Mouse (Mus musculus) stomach, postnatal 0 days (tissue): ENCODE data around the gene Cftr. TPM values are rescaled to one million over a fixed set of nuclear protein-coding genes. Genes with fewer than 3 reads are reported as not detected.

Experiments
- ATAC-seq: fragments of 200-750 bp; cut with Nextera tagmentation; 2 replicates; pipeline ENCODE4 v1.8.0; 2017; ENCODE audit not compliant: low FRiP score, low TSS enrichment
- DNase-seq: peaks from one replicate; pipeline ENCODE4 v3.0.0-alpha.2; 2016; ENCODE audit warnings: low spot score
- H3K27ac ChIP-seq: fragments of 300-500 bp; sonication (generic); replicated peaks from 2 replicates; pipeline ENCODE4 v1.5.1; 2014; ENCODE audit warnings: mild to moderate bottlenecking, control low read depth
- H3K27me3 ChIP-seq: fragments of 300-500 bp; sonication (generic); 2 replicates; pipeline ENCODE4 v1.6.1; 2014; ENCODE audit warnings: low read length; ENCODE audit not compliant: control insufficient read depth, insufficient read depth
- H3K36me3 ChIP-seq: fragments of 300-500 bp; sonication (generic); 2 replicates; pipeline ENCODE4 v1.6.1; 2014; ENCODE audit warnings: low read length, mixed read lengths; ENCODE audit not compliant: control insufficient read depth, insufficient read depth
- H3K4me1 ChIP-seq: fragments of 300-500 bp; sonication (generic); replicated peaks from 2 replicates; pipeline ENCODE4 v1.6.1; 2014; ENCODE audit warnings: antibody characterized with exemption; ENCODE audit not compliant: control insufficient read depth, insufficient read depth
- H3K4me2 ChIP-seq: fragments of 300-500 bp; sonication (generic); replicated peaks from 2 replicates; pipeline ENCODE4 v1.6.1; 2014; ENCODE audit warnings: low read depth, mild to moderate bottlenecking, control low read depth, moderate library complexity
- H3K4me3 ChIP-seq: fragments of 300-500 bp; sonication (generic); 2 replicates; pipeline ENCODE4 v1.5.1; 2014; ENCODE audit warnings: low read depth, low read length, control low read depth
- H3K9ac ChIP-seq: fragments of 300-500 bp; sonication (generic); 2 replicates; pipeline ENCODE4 v1.6.1; 2014; ENCODE audit warnings: mild to moderate bottlenecking, low read length, control low read depth, mixed read lengths
- H3K9me3 ChIP-seq: fragments of 300-500 bp; sonication (generic); 2 replicates; pipeline ENCODE4 v1.6.1; 2016; ENCODE audit warnings: low read length; ENCODE audit not compliant: control insufficient read depth
- CTCF ChIP-seq: IDR thresholded peaks from 2 replicates; pipeline ENCODE4 v1.5.1; 2016; ENCODE audit warnings: antibody characterized with exemption, low read depth, mild to moderate bottlenecking, moderate library complexity
- EP300 ChIP-seq: optimal IDR thresholded peaks from 2 replicates; pipeline ENCODE3; 2016; ENCODE audit warnings: antibody characterized with exemption
- whole genome bisulfite sequencing: fragments of 180-500 bp; shearing (Covaris S2); extraction: QIAGEN DNeasy Blood & Tissue Kit; methylation state at CpG from one replicate; pipeline ENCODE4 v1.1.7; 2014; 5-methylcytosine and 5-hydroxymethylcytosine counted together
- polyA plus RNA-seq: library from polyadenylated mRNA; unstranded; fragments of >200 nt; fragmentation: Nextera tagmentation; extraction: Ambion mirVana; gene quantifications from 2 replicates; pipeline ENCODE4 v1.2.1, GENCODE M21; 2015

Cftr gene
- polyA plus RNA-seq, 1 experiment from 2014 or later: 0.57 TPM

GRCm38 (mm10) chr6:18322950-18323349 is 152.5 kb downstream of the Cftr start:
- 81% methylated on average over 1 of the region's 1 CpGs for WGBS
- ATAC-seq: no peak
- Histone ChIP-seq H3K9me3 (no peaks in the 10 kb centered on the region), H3K4me2 (no peak overlapping the region), H3K36me3 (no peaks in the 10 kb centered on the region), H3K9ac (no peak overlapping the region), H3K4me3 (no peak overlapping the region), H3K27ac (no peak overlapping the region), H3K27me3 (no peaks in the 10 kb centered on the region), H3K4me1 (no peaks in the 10 kb centered on the region)
- no peak for DNase-seq
- no peak for TF ChIP-seq EP300

- 78% methylated on average over 3 of the region's 3 CpGs for WGBS
Observed at GRCm38 (mm10) chr6:18335393-18335792, 164.9 kb downstream of the Cftr start.

GRCm38 (mm10) chr6:18338307-18338706 is 167.8 kb downstream of the Cftr start:
- no peak overlapping the region for H3K4me3 ChIP-seq
- no peak overlapping the region for H3K4me2 ChIP-seq
- no peak overlapping the region for H3K9ac ChIP-seq
- DNase-seq (no peak), ATAC-seq (no peak)
- no peak overlapping the region for H3K27ac ChIP-seq
- H3K9me3 ChIP-seq: no peaks in the 10 kb centered on the region
- no peaks in the 10 kb centered on the region for H3K4me1 ChIP-seq
- no peaks in the 10 kb centered on the region for H3K36me3 ChIP-seq
- no peaks in the 10 kb centered on the region for H3K27me3 ChIP-seq
- TF ChIP-seq CTCF: no peak
- TF ChIP-seq EP300: no peak

More at GRCm38 (mm10) chr6:18335393-18335792, 164.9 kb downstream of the Cftr start:
- Histone ChIP-seq H3K4me2 (no peak overlapping the region), H3K36me3 (no peaks in the 10 kb centered on the region), H3K27ac (no peak overlapping the region), H3K27me3 (no peaks in the 10 kb centered on the region), H3K9me3 (no peaks in the 10 kb centered on the region), H3K4me3 (no peak overlapping the region), H3K9ac (no peak overlapping the region), H3K4me1 (no peaks in the 10 kb centered on the region)
- DNase-seq (no peak), ATAC-seq (no peak)
- no peak for TF ChIP-seq EP300
- no peak for TF ChIP-seq CTCF

GRCm38 (mm10) chr6:18344272-18344671 is 173.8 kb downstream of the Cftr start:
- no peaks in the 10 kb centered on the region for H3K9me3 ChIP-seq
- WGBS: 87% methylated on average over 2 of the region's 2 CpGs
- TF ChIP-seq CTCF (no peak), EP300 (no peak)
- no peak overlapping the region for H3K9ac ChIP-seq
- DNase-seq (no peak), ATAC-seq (no peak)
- no peak overlapping the region for H3K27ac ChIP-seq
- H3K4me1 ChIP-seq: no peaks in the 10 kb centered on the region
- no peak overlapping the region for H3K4me3 ChIP-seq
- no peak overlapping the region for H3K4me2 ChIP-seq
- H3K27me3 ChIP-seq: no peaks in the 10 kb centered on the region
- no peaks in the 10 kb centered on the region for H3K36me3 ChIP-seq

- H3K4me2 ChIP-seq: no peak overlapping the region
- 55% methylated on average over 3 of the region's 3 CpGs for WGBS
- H3K9me3 ChIP-seq: no peaks in the 10 kb centered on the region
- H3K4me3 ChIP-seq: no peak overlapping the region
- H3K27me3 ChIP-seq: no peaks in the 10 kb centered on the region
- no peak overlapping the region for H3K27ac ChIP-seq
- DNase-seq (no peak), ATAC-seq (no peak)
- no peak for TF ChIP-seq CTCF
- TF ChIP-seq EP300: no peak
- no peaks in the 10 kb centered on the region for H3K4me1 ChIP-seq
- no peak overlapping the region for H3K9ac ChIP-seq
- H3K36me3 ChIP-seq: no peaks in the 10 kb centered on the region
Observed at GRCm38 (mm10) chr6:18349153-18349858, 178.8 kb downstream of the Cftr start.

- H3K36me3 ChIP-seq: no peaks in the 10 kb centered on the region
- H3K9me3 ChIP-seq: no peaks in the 10 kb centered on the region
- H3K4me3 ChIP-seq: no peak overlapping the region
- DNase-seq (no peak), ATAC-seq (no peak)
- no peaks in the 10 kb centered on the region for H3K4me1 ChIP-seq
- H3K4me2 ChIP-seq: no peak overlapping the region
- H3K9ac ChIP-seq: no peak overlapping the region
- TF ChIP-seq CTCF: no peak
- no peak for TF ChIP-seq EP300
- 74% methylated on average over 1 of the region's 1 CpGs for WGBS
- no peak overlapping the region for H3K27ac ChIP-seq
- no peaks in the 10 kb centered on the region for H3K27me3 ChIP-seq
Observed at GRCm38 (mm10) chr6:18360154-18360553, 189.7 kb downstream of the Cftr start.
